Mouse (Mus musculus): ENCODE measurements around the gene Ppp2r5a. TPM values are rescaled to one million over a fixed set of nuclear protein-coding genes. Genes with fewer than 3 reads are reported as not detected.

Ppp2r5a gene
- total and polyA plus RNA-seq, 2 experiments from 2014 or later, result 10.6 to 63.2 TPM

GRCm38 (mm10) chr1:191406516-191406915, 3.4 kb upstream of the Ppp2r5a start:
- DNase-seq (ENCODE audit: low spot score), result no peak
- H3K27ac ChIP-seq (ENCODE audit: low read depth, low read length), result no peak overlapping the region

GRCm38 (mm10) chr1:191404721-191405329, 1.8 kb upstream of the Ppp2r5a start:
- WGBS, result 80% methylated on average over 10 of the region's 10 CpGs
- Histone ChIP-seq H3K9me3 (ENCODE audit: low read length) (no peaks in the 10 kb centered on the region), H3K27me3 (ENCODE audit: insufficient read depth, low read length) (no peaks in the 10 kb centered on the region), H3K4me2 (ENCODE audit: low read depth, low read length, poor library complexity, severe bottlenecking) (no peak overlapping the region), H3K36me3 (ENCODE audit: insufficient read depth, low read length) (no peaks in the 10 kb centered on the region), H3K27ac (ENCODE audit: low read depth, low read length) (no peak overlapping the region), H3K4me1 (ENCODE audit: insufficient read depth, low read length) (no peaks in the 10 kb centered on the region), H3K4me3 (ENCODE audit: low read depth, low read length) (no peak overlapping the region), H3K9ac (replicated peaks; ENCODE audit: low read length, poor library complexity, severe bottlenecking) (no peak overlapping the region)
- ATAC-seq (ENCODE audit: low FRiP score) (no peak), DNase-seq (ENCODE audit: low spot score) (no peak)
- TF ChIP-seq CTCF (IDR thresholded peaks at IDR 0.05), result no peak

More at GRCm38 (mm10) chr1:191406516-191406915, 3.4 kb upstream of the Ppp2r5a start:
- Histone ChIP-seq H3K4me1 (ENCODE audit: insufficient read depth, low read length) (no peaks in the 10 kb centered on the region), H3K9ac (replicated peaks; ENCODE audit: low read length, poor library complexity, severe bottlenecking) (no peak overlapping the region), H3K9me3 (ENCODE audit: low read length) (no peaks in the 10 kb centered on the region), H3K4me3 (ENCODE audit: low read depth, low read length) (no peak overlapping the region), H3K27me3 (ENCODE audit: insufficient read depth, low read length) (no peaks in the 10 kb centered on the region), H3K4me2 (ENCODE audit: low read depth, low read length, poor library complexity, severe bottlenecking) (no peak overlapping the region), H3K36me3 (ENCODE audit: insufficient read depth, low read length) (no peaks in the 10 kb centered on the region)
- 94% methylated on average over 8 of the region's 8 CpGs for WGBS
- TF ChIP-seq CTCF (IDR thresholded peaks at IDR 0.05), result no peak
- ATAC-seq (ENCODE audit: low FRiP score), result no peak

DNA sequence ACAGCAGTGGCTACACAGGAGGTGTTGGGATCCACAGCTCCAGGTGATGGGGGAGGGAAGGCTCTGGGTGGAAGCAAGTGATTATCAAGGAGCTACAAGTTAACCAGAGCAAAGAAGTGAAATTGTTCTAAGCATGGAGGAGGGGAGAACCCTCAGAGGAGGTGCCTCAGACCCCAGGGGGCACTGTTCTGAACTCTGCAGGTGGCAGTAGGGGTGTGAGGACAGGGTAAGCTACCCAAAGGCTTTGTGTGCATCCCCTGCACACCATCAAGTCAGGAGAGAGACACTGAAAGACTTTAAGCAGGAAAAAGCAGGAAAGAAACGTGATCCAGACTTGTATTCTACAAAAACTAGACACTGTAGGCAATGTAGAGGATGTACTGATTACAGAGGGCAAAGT, 1.2 kb upstream of the Ppp2r5a start:
- no peaks in the 10 kb centered on the region for H3K36me3 ChIP-seq (ENCODE audit: insufficient read depth, low read length)
- no peak for TF ChIP-seq CTCF (IDR thresholded peaks at IDR 0.05)
- no peak overlapping the region for H3K9ac ChIP-seq (replicated peaks; ENCODE audit: low read length, poor library complexity, severe bottlenecking)
- H3K4me3 ChIP-seq (ENCODE audit: low read depth, low read length), result no peak overlapping the region
- H3K4me1 ChIP-seq (ENCODE audit: insufficient read depth, low read length), result no peaks in the 10 kb centered on the region
- no peak overlapping the region for H3K27ac ChIP-seq (ENCODE audit: low read depth, low read length)
- no peaks in the 10 kb centered on the region for H3K27me3 ChIP-seq (ENCODE audit: insufficient read depth, low read length)
- ATAC-seq (ENCODE audit: low FRiP score) (no peak), DNase-seq (ENCODE audit: low spot score) (no peak)
- WGBS, result 35% methylated on average over 1 of the region's 1 CpGs
- H3K4me2 ChIP-seq (ENCODE audit: low read depth, low read length, poor library complexity, severe bottlenecking), result no peak overlapping the region
- H3K9me3 ChIP-seq (ENCODE audit: low read length), result no peaks in the 10 kb centered on the region

GRCm38 (mm10) chr1:191402506-191402905, 566 bp downstream of the Ppp2r5a start:
- no peaks in the 10 kb centered on the region for H3K9me3 ChIP-seq (ENCODE audit: low read length)
- H3K27ac ChIP-seq (ENCODE audit: low read depth, low read length), result no peak overlapping the region
- H3K4me1 ChIP-seq (ENCODE audit: insufficient read depth, low read length), result no peaks in the 10 kb centered on the region
- no peaks in the 10 kb centered on the region for H3K27me3 ChIP-seq (ENCODE audit: insufficient read depth, low read length)
- H3K36me3 ChIP-seq (ENCODE audit: insufficient read depth, low read length), result no peaks in the 10 kb centered on the region
- H3K9ac ChIP-seq (replicated peaks; ENCODE audit: low read length, poor library complexity, severe bottlenecking), result no peak overlapping the region
- H3K4me3 ChIP-seq (ENCODE audit: low read depth, low read length), result no peak overlapping the region
- TF ChIP-seq CTCF (IDR thresholded peaks at IDR 0.05), result no peak
- ATAC-seq (ENCODE audit: low FRiP score), result no peak
- H3K4me2 ChIP-seq (ENCODE audit: low read depth, low read length, poor library complexity, severe bottlenecking), result no peak overlapping the region
- no peak for DNase-seq (ENCODE audit: low spot score)
- 37% methylated on average over 7 of the region's 7 CpGs for WGBS

GRCm38 (mm10) chr1:191396897-191397849, 5.9 kb downstream of the Ppp2r5a start:
- peak; percentile 99 for DNase-seq (ENCODE audit: low spot score)
- Histone ChIP-seq H3K4me3 (ENCODE audit: low read depth, low read length) (peak overlapping the region; percentile 65), H3K4me1 (ENCODE audit: insufficient read depth, low read length) (no peaks in the 10 kb centered on the region), H3K9me3 (ENCODE audit: low read length) (no peaks in the 10 kb centered on the region), H3K9ac (replicated peaks; ENCODE audit: low read length, poor library complexity, severe bottlenecking) (peak overlapping the region; percentile 51), H3K36me3 (ENCODE audit: insufficient read depth, low read length) (no peaks in the 10 kb centered on the region), H3K4me2 (ENCODE audit: low read depth, low read length, poor library complexity, severe bottlenecking) (peak overlapping the region; percentile 53), H3K27ac (ENCODE audit: low read depth, low read length) (peak overlapping the region; percentile 74), H3K27me3 (ENCODE audit: insufficient read depth, low read length) (no peaks in the 10 kb centered on the region)
- TF ChIP-seq CTCF (IDR thresholded peaks at IDR 0.05), result no peak
- peak; percentile 99 for ATAC-seq (ENCODE audit: low FRiP score)
- under 1% methylated on average over 64 of the region's 82 CpGs for WGBS

- Histone ChIP-seq H3K36me3 (ENCODE audit: insufficient read depth, low read length) (no peaks in the 10 kb centered on the region), H3K4me1 (ENCODE audit: insufficient read depth, low read length) (no peaks in the 10 kb centered on the region), H3K27ac (ENCODE audit: low read depth, low read length) (peak overlapping the region; percentile 69), H3K4me2 (ENCODE audit: low read depth, low read length, poor library complexity, severe bottlenecking) (peak overlapping the region; percentile 53), H3K9me3 (ENCODE audit: low read length) (no peaks in the 10 kb centered on the region), H3K27me3 (ENCODE audit: insufficient read depth, low read length) (no peaks in the 10 kb centered on the region), H3K9ac (replicated peaks; ENCODE audit: low read length, poor library complexity, severe bottlenecking) (peak overlapping the region; percentile 51), H3K4me3 (ENCODE audit: low read depth, low read length) (peak overlapping the region; percentile 65)
- no peak for ATAC-seq (ENCODE audit: low FRiP score)
- DNase-seq (ENCODE audit: low spot score), result peak; percentile 31
- TF ChIP-seq CTCF (IDR thresholded peaks at IDR 0.05), result no peak
- WGBS, result 3% methylated on average over 8 of the region's 74 CpGs
Measured at GRCm38 (mm10) chr1:191396446-191396845, 6.6 kb downstream of the Ppp2r5a start.
